Mouse (Mus musculus): ENCODE data around the gene Rapgef1. TPM values are rescaled to one million over a fixed set of nuclear protein-coding genes. Genes with fewer than 3 reads are reported as not detected.

Gene Rapgef1
- polyA plus RNA-seq, 1 experiment, result 75.1 TPM

DNA sequence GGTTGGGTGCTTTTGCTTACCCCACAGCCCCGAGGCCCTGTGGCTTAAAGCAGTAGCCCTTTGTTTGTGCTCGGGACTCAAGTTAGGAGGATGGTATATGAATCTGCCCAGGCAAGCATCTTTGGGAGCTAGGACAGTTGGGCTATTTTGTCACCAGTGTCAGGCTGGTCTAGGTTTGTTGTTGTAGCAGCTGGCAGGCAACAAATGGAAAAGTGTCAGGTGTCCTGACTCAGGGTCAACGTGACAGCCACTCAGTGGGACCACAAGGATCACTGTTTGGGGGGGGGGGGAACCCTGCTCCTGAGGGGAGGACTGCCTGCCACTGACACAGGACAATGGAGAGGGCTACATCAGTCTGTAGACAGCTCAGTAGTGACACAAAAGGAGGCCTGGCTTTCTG lies 91.5 kb downstream of the Rapgef1 start:
- DNase-seq (ENCODE audit: low read depth in 1 of 2, low spot score in 2 of 2), result no peak
- no peaks in the 10 kb centered on the region for H3K27me3 ChIP-seq (ENCODE audit: control insufficient read depth, insufficient read depth, low read length)
- H3K36me3 ChIP-seq (ENCODE audit: control insufficient read depth, insufficient read depth, low read length), result peaks cover 43% of the 10 kb centered on the region
- no peak for TF ChIP-seq POLR2A (IDR thresholded peaks at IDR 0.05; ENCODE audit: low read depth, low read length)
- no peak for TF ChIP-seq CTCF (IDR thresholded peaks at IDR 0.05; ENCODE audit: extremely low read depth, insufficient read depth, insufficient read length, insufficient replicate concordance)
- no peak overlapping the region for H3K4me3 ChIP-seq (ENCODE audit: extremely low read depth, insufficient read depth, insufficient read length)
- peaks cover 8% of the 10 kb centered on the region; the same call in 1 of the 2 replicates for H3K4me1 ChIP-seq (ENCODE audit: control insufficient read depth, insufficient read depth, insufficient read length)
- 86% methylated on average over 3 of the region's 3 CpGs for WGBS
- no peak overlapping the region for H3K27ac ChIP-seq (ENCODE audit: insufficient read depth, low read length)

GRCm38 (mm10) chr2:29711877-29712276 lies 92.4 kb downstream of the Rapgef1 start:
- WGBS, result 95% methylated on average over 5 of the region's 5 CpGs
- H3K27me3 ChIP-seq (ENCODE audit: control insufficient read depth, insufficient read depth, low read length), result no peaks in the 10 kb centered on the region
- no peak overlapping the region for H3K27ac ChIP-seq (ENCODE audit: insufficient read depth, low read length)
- H3K4me3 ChIP-seq (ENCODE audit: extremely low read depth, insufficient read depth, insufficient read length), result no peak overlapping the region
- DNase-seq (ENCODE audit: low read depth in 1 of 2, low spot score in 2 of 2), result no peak
- H3K4me1 ChIP-seq (ENCODE audit: control insufficient read depth, insufficient read depth, insufficient read length), result peaks cover 2% of the 10 kb centered on the region; the same call in 1 of the 2 replicates
- TF ChIP-seq CTCF (IDR thresholded peaks at IDR 0.05; ENCODE audit: extremely low read depth, insufficient read depth, insufficient read length, insufficient replicate concordance), result no peak
- TF ChIP-seq POLR2A (IDR thresholded peaks at IDR 0.05; ENCODE audit: low read depth, low read length), result no peak
- H3K36me3 ChIP-seq (ENCODE audit: control insufficient read depth, insufficient read depth, low read length), result peaks cover 51% of the 10 kb centered on the region

- WGBS, result 71% methylated on average over 2 of the region's 2 CpGs
- no peak overlapping the region for H3K27ac ChIP-seq (ENCODE audit: insufficient read depth, low read length)
- H3K27me3 ChIP-seq (ENCODE audit: control insufficient read depth, insufficient read depth, low read length), result no peaks in the 10 kb centered on the region
- H3K4me3 ChIP-seq (ENCODE audit: extremely low read depth, insufficient read depth, insufficient read length), result no peak overlapping the region
- TF ChIP-seq CTCF (IDR thresholded peaks at IDR 0.05; ENCODE audit: extremely low read depth, insufficient read depth, insufficient read length, insufficient replicate concordance), result no peak
- no peak for TF ChIP-seq POLR2A (IDR thresholded peaks at IDR 0.05; ENCODE audit: low read depth, low read length)
- no peak for DNase-seq (ENCODE audit: low read depth in 1 of 2, low spot score in 2 of 2)
- H3K4me1 ChIP-seq (ENCODE audit: control insufficient read depth, insufficient read depth, insufficient read length), result no peaks in the 10 kb centered on the region
- peaks cover 53% of the 10 kb centered on the region for H3K36me3 ChIP-seq (ENCODE audit: control insufficient read depth, insufficient read depth, low read length)
These were observed 94.0 kb downstream of the Rapgef1 start for GRCm38 (mm10) chr2:29713501-29713900.

- WGBS, result 95% methylated on average over 5 of the region's 5 CpGs
- no peak overlapping the region for H3K4me3 ChIP-seq (ENCODE audit: extremely low read depth, insufficient read depth, insufficient read length)
- H3K27ac ChIP-seq (ENCODE audit: insufficient read depth, low read length), result no peak overlapping the region
- peaks cover 57% of the 10 kb centered on the region for H3K36me3 ChIP-seq (ENCODE audit: control insufficient read depth, insufficient read depth, low read length)
- no peak for DNase-seq (ENCODE audit: low read depth in 1 of 2, low spot score in 2 of 2)
- TF ChIP-seq CTCF (IDR thresholded peaks at IDR 0.05; ENCODE audit: extremely low read depth, insufficient read depth, insufficient read length, insufficient replicate concordance), result no peak
- no peak for TF ChIP-seq POLR2A (IDR thresholded peaks at IDR 0.05; ENCODE audit: low read depth, low read length)
- H3K4me1 ChIP-seq (ENCODE audit: control insufficient read depth, insufficient read depth, insufficient read length), result no peaks in the 10 kb centered on the region
- H3K27me3 ChIP-seq (ENCODE audit: control insufficient read depth, insufficient read depth, low read length), result no peaks in the 10 kb centered on the region
These were observed 94.6 kb downstream of the Rapgef1 start for GRCm38 (mm10) chr2:29714127-29714526.

DNA sequence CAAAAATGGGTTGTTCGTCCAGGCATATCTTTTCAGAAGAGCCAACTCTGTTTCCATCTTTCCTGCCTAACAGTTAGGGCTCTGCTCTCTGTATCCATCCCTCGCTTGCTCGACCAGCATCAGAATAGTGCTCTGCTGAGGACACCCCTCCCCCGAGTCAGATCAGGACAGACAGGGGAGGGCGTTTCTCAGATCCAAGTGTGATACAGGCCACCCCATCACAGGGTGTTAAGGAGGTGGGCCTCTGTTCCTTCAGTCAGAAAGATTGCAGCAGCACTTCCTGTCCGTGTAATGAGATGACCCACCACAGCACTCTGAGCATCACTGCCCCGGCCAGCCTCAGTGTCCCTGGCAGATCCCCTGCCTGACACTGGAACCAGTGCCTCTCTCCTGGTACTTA lies 96.6 kb downstream of the Rapgef1 start:
- WGBS, result 82% methylated on average over 7 of the region's 7 CpGs
- H3K4me3 ChIP-seq (ENCODE audit: extremely low read depth, insufficient read depth, insufficient read length), result no peak overlapping the region
- no peaks in the 10 kb centered on the region for H3K27me3 ChIP-seq (ENCODE audit: control insufficient read depth, insufficient read depth, low read length)
- H3K4me1 ChIP-seq (ENCODE audit: control insufficient read depth, insufficient read depth, insufficient read length), result no peaks in the 10 kb centered on the region
- H3K27ac ChIP-seq (ENCODE audit: insufficient read depth, low read length), result no peak overlapping the region
- no peak for DNase-seq (ENCODE audit: low read depth in 1 of 2, low spot score in 2 of 2)
- H3K36me3 ChIP-seq (ENCODE audit: control insufficient read depth, insufficient read depth, low read length), result peaks cover 59% of the 10 kb centered on the region
- no peak for TF ChIP-seq POLR2A (IDR thresholded peaks at IDR 0.05; ENCODE audit: low read depth, low read length)

DNA sequence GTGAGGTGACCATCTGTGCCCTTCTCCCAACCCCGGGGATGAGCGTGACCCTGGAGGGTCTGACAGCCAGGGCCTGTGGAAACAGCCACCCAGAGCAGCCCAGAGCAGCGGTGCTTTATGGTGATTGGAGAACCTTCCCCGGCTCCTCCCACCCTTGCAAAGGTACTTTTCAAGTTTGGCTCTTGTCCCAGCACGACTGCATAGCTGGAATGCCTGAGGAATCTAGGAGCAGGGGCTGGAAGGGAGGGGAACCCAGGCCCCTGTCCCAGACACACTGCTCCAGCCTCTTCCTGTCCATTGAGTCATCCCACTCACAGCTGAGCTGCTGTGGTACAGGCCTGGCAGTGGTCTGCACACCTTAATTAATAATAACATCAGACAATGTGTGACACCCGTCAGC lies 97.2 kb downstream of the Rapgef1 start:
- 86% methylated on average over 6 of the region's 6 CpGs for WGBS
- Histone ChIP-seq H3K4me3 (ENCODE audit: extremely low read depth, insufficient read depth, insufficient read length) (no peak overlapping the region), H3K4me1 (ENCODE audit: control insufficient read depth, insufficient read depth, insufficient read length) (no peaks in the 10 kb centered on the region), H3K27ac (ENCODE audit: insufficient read depth, low read length) (no peak overlapping the region), H3K27me3 (ENCODE audit: control insufficient read depth, insufficient read depth, low read length) (no peaks in the 10 kb centered on the region), H3K36me3 (ENCODE audit: control insufficient read depth, insufficient read depth, low read length) (peaks cover 55% of the 10 kb centered on the region)
- TF ChIP-seq CTCF (IDR thresholded peaks at IDR 0.05; ENCODE audit: extremely low read depth, insufficient read depth, insufficient read length, insufficient replicate concordance) (no peak), POLR2A (IDR thresholded peaks at IDR 0.05; ENCODE audit: low read depth, low read length) (no peak)
- DNase-seq (ENCODE audit: low read depth in 1 of 2, low spot score in 2 of 2), result no peak

GRCm38 (mm10) chr2:29718581-29718980 lies 99.1 kb downstream of the Rapgef1 start:
- Histone ChIP-seq H3K27ac (ENCODE audit: insufficient read depth, low read length) (no peak overlapping the region), H3K4me3 (ENCODE audit: extremely low read depth, insufficient read depth, insufficient read length) (no peak overlapping the region), H3K36me3 (ENCODE audit: control insufficient read depth, insufficient read depth, low read length) (peaks cover 58% of the 10 kb centered on the region), H3K4me1 (ENCODE audit: control insufficient read depth, insufficient read depth, insufficient read length) (no peaks in the 10 kb centered on the region), H3K27me3 (ENCODE audit: control insufficient read depth, insufficient read depth, low read length) (no peaks in the 10 kb centered on the region)
- WGBS, result 22% methylated on average over 5 of the region's 5 CpGs
- TF ChIP-seq POLR2A (IDR thresholded peaks at IDR 0.05; ENCODE audit: low read depth, low read length) (no peak), CTCF (IDR thresholded peaks at IDR 0.05; ENCODE audit: extremely low read depth, insufficient read depth, insufficient read length, insufficient replicate concordance) (no peak)
- no peak for DNase-seq (ENCODE audit: low read depth in 1 of 2, low spot score in 2 of 2)

All from spleen, adult 2 months (tissue).